Mouse (Mus musculus) liver, adult 2 months (tissue): ENCODE measurements at regions not wholly inside any gene's neighbourhood (a gene's known extent, or its start where the extent isn't known, plus 50 kb on each side); places are given as distances from the start of the nearest gene placed in this dataset.

ENCODE experiments used
- CTCF ChIP-seq: fragments of 200-500 bp; IDR thresholded peaks from 2 replicates; pipeline ENCODE4 v1.5.1; 2011; ENCODE audit warnings: low read depth, low read length, control low read depth
- POLR2A ChIP-seq: fragments of 200-500 bp; IDR thresholded peaks from 2 replicates; pipeline ENCODE4 v1.6.1; 2011; ENCODE audit warnings: low read length, control low read depth; ENCODE audit not compliant: insufficient read depth; ENCODE audit errors: extremely low read depth

DNA sequence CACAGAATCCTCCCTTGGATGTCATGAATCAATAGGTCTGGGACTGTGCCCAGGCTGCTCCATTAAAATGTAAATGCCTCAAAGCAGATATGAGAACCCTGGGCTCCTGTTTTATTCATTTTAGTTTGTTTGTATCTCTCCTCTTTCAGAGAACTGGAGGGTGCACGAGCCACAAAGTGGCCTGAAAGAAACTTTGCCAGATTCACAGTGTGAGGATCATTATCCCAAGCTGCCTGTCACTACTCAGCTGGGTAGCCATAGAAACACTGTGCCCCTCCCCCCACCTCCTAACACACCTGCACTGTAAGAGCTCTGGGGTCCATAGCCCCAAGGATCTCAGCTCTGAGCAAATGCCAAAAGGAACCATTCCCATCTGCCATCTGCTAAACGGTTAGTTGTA is 423.9 kb upstream of the 5930422O12Rik start:
- TF ChIP-seq POLR2A (no peak), CTCF (no peak)
